Mouse (Mus musculus) hindbrain, postnatal 0 days (tissue): ENCODE measurements around the gene Tmem251. TPM values are rescaled to one million over a fixed set of nuclear protein-coding genes. Genes with fewer than 3 reads are reported as not detected.

ENCODE experiments used
- ATAC-seq: fragments of 200-750 bp; cut with Nextera tagmentation; 2 replicates; pipeline ENCODE4 v1.8.0; 2017; ENCODE audit warnings: mild to moderate bottlenecking, moderate TSS enrichment, moderate library complexity
- DNase-seq: peaks from one replicate; pipeline ENCODE4 v3.0.0-alpha.2; 2015; ENCODE audit warnings: low spot score
- H3K27ac ChIP-seq: fragments of 300-500 bp; sonication (generic); 2 replicates; pipeline ENCODE4 v1.5.1; 2014; ENCODE audit warnings: mild to moderate bottlenecking
- H3K27me3 ChIP-seq: fragments of 300-500 bp; sonication (generic); 2 replicates; pipeline ENCODE4 v1.6.1; 2014; ENCODE audit warnings: low read length, mixed read lengths; ENCODE audit not compliant: insufficient read depth
- H3K36me3 ChIP-seq: fragments of 300-500 bp; sonication (generic); 2 replicates; pipeline ENCODE4 v1.6.1; 2014; ENCODE audit warnings: low read length, mixed read lengths; ENCODE audit not compliant: insufficient read depth
- H3K4me1 ChIP-seq: fragments of 300-500 bp; sonication (generic); 2 replicates; pipeline ENCODE4 v1.6.1; 2014; ENCODE audit warnings: antibody characterized with exemption, low read length, mixed read lengths; ENCODE audit not compliant: insufficient read depth
- H3K4me2 ChIP-seq: fragments of 300-500 bp; sonication (generic); 2 replicates; pipeline ENCODE4 v1.6.1; 2014; ENCODE audit warnings: low read depth, mild to moderate bottlenecking, low read length, moderate library complexity, mixed read lengths
- H3K4me3 ChIP-seq: fragments of 300-500 bp; sonication (generic); 2 replicates; pipeline ENCODE4 v1.5.1; 2014; ENCODE audit warnings: low read length
- H3K9ac ChIP-seq: fragments of 300-500 bp; sonication (generic); replicated peaks from 2 replicates; pipeline ENCODE4 v1.6.1; 2014; ENCODE audit warnings: mild to moderate bottlenecking, low read length, moderate library complexity, mixed read lengths
- H3K9me3 ChIP-seq: fragments of 300-500 bp; sonication (generic); 2 replicates; pipeline ENCODE4 v1.6.1; 2016; ENCODE audit warnings: low read length, mixed read lengths
- CTCF ChIP-seq: IDR thresholded peaks from 2 replicates; pipeline ENCODE4 v1.5.1; 2016; ENCODE audit warnings: antibody characterized with exemption, control low read depth, low read depth
- WGBS: fragments of 180-500 bp; shearing (Covaris S2); extraction: QIAGEN DNeasy Blood & Tissue Kit; methylation state at CpG from one replicate; pipeline ENCODE4 v1.1.7; 2014; 5-methylcytosine and 5-hydroxymethylcytosine counted together
- polyA plus RNA-seq: library from polyadenylated mRNA; unstranded; fragments of >200 nt; fragmentation: Nextera tagmentation; extraction: Ambion mirVana; gene quantifications from 2 replicates; pipeline ENCODE4 v1.2.1, GENCODE M21; 2015
- total RNA-seq: library from RNA; depleted of rRNA; stranded (reverse); fragments of >200 nt; gene quantifications from 2 replicates; pipeline ENCODE4 v1.2.3, GENCODE M21; 2014

The Tmem251 gene
- total and polyA plus RNA-seq, 2 experiments from 2014 or later: 7.1 to 12.2 TPM

DNA sequence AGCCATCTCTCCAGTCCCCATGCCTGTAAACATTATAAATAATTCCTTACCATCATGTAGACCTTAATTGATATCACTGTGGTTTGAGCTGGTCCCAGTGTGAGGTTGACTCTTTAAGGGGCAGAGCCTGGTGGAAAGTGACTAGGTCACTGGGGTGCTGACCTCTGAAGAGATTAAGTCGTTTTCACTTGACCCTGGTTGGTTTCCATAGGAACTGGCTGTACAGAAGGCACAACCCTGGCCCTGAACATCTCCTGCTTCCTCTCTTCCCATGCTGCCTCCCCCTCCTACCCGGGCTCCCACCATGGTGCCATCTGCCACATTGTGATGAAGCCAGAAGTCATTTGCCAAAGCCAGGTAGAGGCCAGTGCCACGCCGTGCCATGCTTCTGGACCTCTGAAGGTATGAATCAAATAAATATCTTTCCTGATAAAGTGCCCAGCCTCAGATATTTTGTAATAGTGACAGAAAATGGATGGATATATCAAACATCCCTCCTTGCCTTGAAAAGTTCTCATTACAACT is 32.6 kb upstream of the Tmem251 start:
- no peak for ATAC-seq
- WGBS: 34% methylated on average over 4 of the region's 4 CpGs

GRCm38 (mm10) chr12:102713153-102713865 is 30.3 kb upstream of the Tmem251 start:
- H3K27me3 ChIP-seq: no peaks in the 10 kb centered on the region
- DNase-seq (no peak), ATAC-seq (no peak)
- WGBS: 77% methylated on average over 20 of the region's 20 CpGs
- H3K36me3 ChIP-seq: no peaks in the 10 kb centered on the region
- H3K4me1 ChIP-seq: no peaks in the 10 kb centered on the region
- no peak for TF ChIP-seq CTCF
- no peak overlapping the region for H3K4me3 ChIP-seq
- H3K27ac ChIP-seq: no peak overlapping the region
- H3K4me2 ChIP-seq: no peak overlapping the region
- no peak overlapping the region for H3K9ac ChIP-seq
- no peaks in the 10 kb centered on the region for H3K9me3 ChIP-seq

More for the DNA sequence above, 32.6 kb upstream of the Tmem251 start:
- H3K9me3 ChIP-seq: no peaks in the 10 kb centered on the region
- no peak overlapping the region for H3K4me3 ChIP-seq
- no peak for DNase-seq
- no peak for TF ChIP-seq CTCF
- no peak overlapping the region for H3K9ac ChIP-seq
- H3K36me3 ChIP-seq: no peaks in the 10 kb centered on the region
- no peak overlapping the region for H3K4me2 ChIP-seq
- no peak overlapping the region for H3K27ac ChIP-seq
- no peaks in the 10 kb centered on the region for H3K4me1 ChIP-seq
- no peaks in the 10 kb centered on the region for H3K27me3 ChIP-seq

DNA sequence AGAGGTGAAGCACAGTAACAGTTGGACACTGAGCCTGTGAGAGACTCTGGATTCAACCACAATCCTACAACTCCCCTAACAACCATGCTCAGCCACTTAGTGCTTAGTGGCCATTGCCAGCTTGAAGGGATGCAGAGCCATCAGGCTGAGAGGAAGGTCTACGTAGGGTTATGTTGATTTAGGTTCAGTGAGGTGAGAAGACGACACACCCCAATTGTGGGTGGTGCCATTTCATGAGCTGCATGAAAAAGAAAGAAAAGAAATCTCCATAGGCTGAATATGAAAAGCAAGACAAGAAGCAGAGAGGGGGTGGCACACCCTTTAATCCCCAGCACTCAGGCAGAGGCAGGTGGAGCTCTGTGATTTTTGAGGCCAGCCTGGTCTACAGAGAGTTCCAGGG is 29.4 kb upstream of the Tmem251 start:
- no peak for ATAC-seq
- no peak overlapping the region for H3K4me2 ChIP-seq

DNA sequence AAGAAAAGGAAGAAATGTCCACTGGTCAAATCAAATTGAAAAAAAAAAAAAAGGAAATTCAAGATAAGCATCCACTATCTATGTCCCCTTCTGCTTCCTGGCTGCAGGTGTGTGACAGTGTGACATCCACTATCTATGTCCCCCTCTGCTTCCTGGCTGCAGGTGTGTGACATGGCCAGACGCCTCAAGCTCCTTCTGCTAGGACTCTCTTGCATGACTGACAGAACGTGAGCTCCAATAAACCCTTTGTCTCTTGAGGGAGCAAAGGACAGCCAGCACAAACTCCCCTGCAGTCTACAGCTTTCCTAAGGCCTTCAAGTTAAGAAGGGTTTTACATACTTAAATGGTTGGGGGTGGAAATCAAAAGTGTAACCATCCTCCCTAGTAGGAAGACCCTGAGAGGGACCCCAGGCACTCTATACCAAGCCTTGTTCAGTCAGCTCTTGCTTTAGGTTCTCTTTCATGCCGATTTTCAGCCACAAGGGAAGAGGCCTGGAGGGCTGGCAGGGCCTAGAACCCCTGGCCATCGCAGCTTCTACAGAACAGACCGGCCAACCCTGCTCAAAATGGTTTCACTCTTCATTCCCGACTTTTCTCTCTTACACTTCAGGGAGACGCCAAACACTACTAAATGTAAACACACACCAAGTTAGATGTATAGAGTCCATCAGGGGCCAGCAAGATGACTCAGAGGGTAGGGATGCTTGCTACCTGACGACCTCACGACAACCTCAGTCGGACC is 28.7 kb upstream of the Tmem251 start:
- TF ChIP-seq CTCF: no peak
- Histone ChIP-seq H3K27me3 (no peaks in the 10 kb centered on the region), H3K4me3 (no peak overlapping the region), H3K9me3 (no peaks in the 10 kb centered on the region), H3K36me3 (no peaks in the 10 kb centered on the region), H3K4me1 (no peaks in the 10 kb centered on the region), H3K4me2 (no peak overlapping the region), H3K27ac (no peak overlapping the region), H3K9ac (no peak overlapping the region)
- ATAC-seq (no peak), DNase-seq (no peak)
- 78% methylated on average over 10 of the region's 10 CpGs for WGBS

More for the DNA sequence above, 29.4 kb upstream of the Tmem251 start:
- Histone ChIP-seq H3K36me3 (no peaks in the 10 kb centered on the region), H3K9me3 (no peaks in the 10 kb centered on the region), H3K27me3 (no peaks in the 10 kb centered on the region), H3K4me3 (no peak overlapping the region), H3K27ac (no peak overlapping the region), H3K4me1 (no peaks in the 10 kb centered on the region), H3K9ac (no peak overlapping the region)
- 78% methylated on average over 2 of the region's 2 CpGs for WGBS
- no peak for TF ChIP-seq CTCF
- DNase-seq: no peak

GRCm38 (mm10) chr12:102719552-102720315 is 23.8 kb upstream of the Tmem251 start:
- peak; percentile 89 for TF ChIP-seq CTCF
- Histone ChIP-seq H3K27ac (no peak overlapping the region), H3K9ac (no peak overlapping the region), H3K4me2 (peak overlapping the region; percentile 6; the same call in 1 of the 2 replicates), H3K4me3 (no peak overlapping the region), H3K4me1 (no peaks in the 10 kb centered on the region), H3K9me3 (no peaks in the 10 kb centered on the region), H3K27me3 (no peaks in the 10 kb centered on the region), H3K36me3 (no peaks in the 10 kb centered on the region)
- peak; percentile 87 for DNase-seq
- peak; percentile 86 for ATAC-seq
- 24% methylated on average over 13 of the region's 13 CpGs for WGBS

DNA sequence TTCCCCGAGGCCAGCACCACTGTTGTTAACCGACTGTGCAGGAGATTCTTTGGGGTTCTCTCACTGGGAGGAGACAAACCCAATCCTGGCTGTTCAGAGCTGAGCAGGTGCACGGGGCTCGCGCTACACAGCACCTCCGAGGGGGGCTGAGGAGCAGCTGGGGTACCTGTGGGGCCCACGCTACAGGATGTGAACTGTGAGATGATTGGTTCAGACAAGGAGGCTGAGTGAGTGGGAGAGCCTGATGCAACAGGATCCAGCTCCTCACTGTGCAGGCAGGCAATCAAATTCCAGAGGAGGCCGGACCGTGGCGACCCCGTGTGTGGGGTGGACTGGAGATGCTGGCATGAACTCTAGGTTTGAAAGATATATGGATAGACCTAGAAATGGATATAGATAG is 21.1 kb upstream of the Tmem251 start:
- ATAC-seq: 0 out of 2 replicates have a peak, but pooled peaks have one; percentile 18
- H3K27ac ChIP-seq: no peak overlapping the region
- no peaks in the 10 kb centered on the region for H3K27me3 ChIP-seq
- no peak overlapping the region for H3K4me3 ChIP-seq
- no peak overlapping the region for H3K9ac ChIP-seq
- H3K4me2 ChIP-seq: no peak overlapping the region
- H3K36me3 ChIP-seq: no peaks in the 10 kb centered on the region
- H3K9me3 ChIP-seq: no peaks in the 10 kb centered on the region
- no peaks in the 10 kb centered on the region for H3K4me1 ChIP-seq
- DNase-seq: no peak
- no peak for TF ChIP-seq CTCF
- WGBS: 49% methylated on average over 11 of the region's 11 CpGs
